Mouse (Mus musculus): ENCODE data around the gene Als2cr12. TPM values are rescaled to one million over a fixed set of nuclear protein-coding genes. Genes with fewer than 3 reads are reported as not detected.

Als2cr12 gene
- polyA plus RNA-seq, 1 experiment = 11.0 TPM

- peaks cover 50% of the 10 kb centered on the region for H3K4me1 ChIP-seq (ENCODE audit: control insufficient read depth, insufficient read depth, insufficient read length, low read length)
- H3K27ac ChIP-seq (replicated peaks; ENCODE audit: low read depth, low read length) = peak overlapping the region; percentile 60; the same call in 1 of the 2 replicates
- H3K4me3 ChIP-seq (ENCODE audit: insufficient read depth, low read depth, low read length) = no peak overlapping the region
Observed at GRCm38 (mm10) chr1:58723809-58724405, 28.1 kb upstream of the Als2cr12 start.

GRCm38 (mm10) chr1:58723062-58723808 lies 27.4 kb upstream of the Als2cr12 start:
- Histone ChIP-seq H3K4me3 (ENCODE audit: insufficient read depth, low read depth, low read length) (no peak overlapping the region), H3K4me1 (ENCODE audit: control insufficient read depth, insufficient read depth, insufficient read length, low read length) (peaks cover 49% of the 10 kb centered on the region), H3K27ac (replicated peaks; ENCODE audit: low read depth, low read length) (peak overlapping the region; percentile 6)

- peaks cover 42% of the 10 kb centered on the region for H3K4me1 ChIP-seq (ENCODE audit: control insufficient read depth, insufficient read depth, insufficient read length, low read length)
- H3K4me3 ChIP-seq (ENCODE audit: insufficient read depth, low read depth, low read length) = no peak overlapping the region
- peak overlapping the region; percentile 78 for H3K27ac ChIP-seq (replicated peaks; ENCODE audit: low read depth, low read length)
Observed at GRCm38 (mm10) chr1:58722115-58722938, 26.5 kb upstream of the Als2cr12 start.

- no peak overlapping the region for H3K4me3 ChIP-seq (ENCODE audit: insufficient read depth, low read depth, low read length)
- H3K27ac ChIP-seq (replicated peaks; ENCODE audit: low read depth, low read length) = no peak overlapping the region
- peaks cover 41% of the 10 kb centered on the region for H3K4me1 ChIP-seq (ENCODE audit: control insufficient read depth, insufficient read depth, insufficient read length, low read length)
Observed at GRCm38 (mm10) chr1:58720988-58721387, 25.2 kb upstream of the Als2cr12 start.

- Histone ChIP-seq H3K27ac (replicated peaks; ENCODE audit: low read depth, low read length) (0 out of 2 replicates have a peak overlapping the region, but pooled peaks have one; percentile 4), H3K4me1 (ENCODE audit: control insufficient read depth, insufficient read depth, insufficient read length, low read length) (peaks cover 37% of the 10 kb centered on the region), H3K4me3 (ENCODE audit: insufficient read depth, low read depth, low read length) (no peak overlapping the region)
Observed at GRCm38 (mm10) chr1:58720090-58720489, 24.3 kb upstream of the Als2cr12 start.

GRCm38 (mm10) chr1:58719356-58719945 lies 23.7 kb upstream of the Als2cr12 start:
- no peak overlapping the region for H3K4me3 ChIP-seq (ENCODE audit: insufficient read depth, low read depth, low read length)
- H3K4me1 ChIP-seq (ENCODE audit: control insufficient read depth, insufficient read depth, insufficient read length, low read length) = peaks cover 39% of the 10 kb centered on the region
- 0 out of 2 replicates have a peak overlapping the region, but pooled peaks have one; percentile 4 for H3K27ac ChIP-seq (replicated peaks; ENCODE audit: low read depth, low read length)

GRCm38 (mm10) chr1:58717589-58718270 lies 21.9 kb upstream of the Als2cr12 start:
- H3K4me3 ChIP-seq (ENCODE audit: insufficient read depth, low read depth, low read length) = no peak overlapping the region
- peaks cover 26% of the 10 kb centered on the region for H3K4me1 ChIP-seq (ENCODE audit: control insufficient read depth, insufficient read depth, insufficient read length, low read length)
- H3K27ac ChIP-seq (replicated peaks; ENCODE audit: low read depth, low read length) = no peak overlapping the region

- Histone ChIP-seq H3K4me3 (ENCODE audit: insufficient read depth, low read depth, low read length) (no peak overlapping the region), H3K27ac (replicated peaks; ENCODE audit: low read depth, low read length) (no peak overlapping the region), H3K4me1 (ENCODE audit: control insufficient read depth, insufficient read depth, insufficient read length, low read length) (peaks cover 19% of the 10 kb centered on the region)
Observed at GRCm38 (mm10) chr1:58716883-58717220, 21.1 kb upstream of the Als2cr12 start.

GRCm38 (mm10) chr1:58716162-58716882 lies 20.5 kb upstream of the Als2cr12 start:
- Histone ChIP-seq H3K27ac (replicated peaks; ENCODE audit: low read depth, low read length) (peak overlapping the region; percentile 47), H3K4me1 (ENCODE audit: control insufficient read depth, insufficient read depth, insufficient read length, low read length) (peaks cover 16% of the 10 kb centered on the region), H3K4me3 (ENCODE audit: insufficient read depth, low read depth, low read length) (no peak overlapping the region)

- no peak overlapping the region for H3K4me3 ChIP-seq (ENCODE audit: insufficient read depth, low read depth, low read length)
- no peak overlapping the region for H3K27ac ChIP-seq (replicated peaks; ENCODE audit: low read depth, low read length)
- H3K4me1 ChIP-seq (ENCODE audit: control insufficient read depth, insufficient read depth, insufficient read length, low read length) = peaks cover 13% of the 10 kb centered on the region; the same call in 1 of the 2 replicates
Observed at GRCm38 (mm10) chr1:58715536-58715935, 19.7 kb upstream of the Als2cr12 start.

- peaks cover 10% of the 10 kb centered on the region; the same call in 1 of the 2 replicates for H3K4me1 ChIP-seq (ENCODE audit: control insufficient read depth, insufficient read depth, insufficient read length, low read length)
- peak overlapping the region; percentile 90 for H3K4me3 ChIP-seq (ENCODE audit: insufficient read depth, low read depth, low read length)
- peak overlapping the region; percentile 98; the same call in 1 of the 2 replicates for H3K27ac ChIP-seq (replicated peaks; ENCODE audit: low read depth, low read length)
Observed at GRCm38 (mm10) chr1:58714361-58714760, 18.6 kb upstream of the Als2cr12 start.

GRCm38 (mm10) chr1:58713893-58714231 lies 18.1 kb upstream of the Als2cr12 start:
- Histone ChIP-seq H3K4me1 (ENCODE audit: control insufficient read depth, insufficient read depth, insufficient read length, low read length) (peaks cover 6% of the 10 kb centered on the region; the same call in 1 of the 2 replicates), H3K4me3 (ENCODE audit: insufficient read depth, low read depth, low read length) (peak overlapping the region; percentile 90), H3K27ac (replicated peaks; ENCODE audit: low read depth, low read length) (peak overlapping the region; percentile 98)

- Histone ChIP-seq H3K27ac (replicated peaks; ENCODE audit: low read depth, low read length) (peak overlapping the region; percentile 98), H3K4me3 (ENCODE audit: insufficient read depth, low read depth, low read length) (peak overlapping the region; percentile 90), H3K4me1 (ENCODE audit: control insufficient read depth, insufficient read depth, insufficient read length, low read length) (peaks cover 6% of the 10 kb centered on the region; the same call in 1 of the 2 replicates)
Observed at GRCm38 (mm10) chr1:58713081-58713892, 17.5 kb upstream of the Als2cr12 start.
